Mouse (Mus musculus) retina, adult 2 months (tissue): ENCODE measurements around the gene Usf2.

Source experiments
- DNase-seq: peaks from one replicate; pipeline ENCODE4 v3.0.0-alpha.2; 2012; ENCODE audit warnings: low read depth, low spot score

Gene Usf2

DNA sequence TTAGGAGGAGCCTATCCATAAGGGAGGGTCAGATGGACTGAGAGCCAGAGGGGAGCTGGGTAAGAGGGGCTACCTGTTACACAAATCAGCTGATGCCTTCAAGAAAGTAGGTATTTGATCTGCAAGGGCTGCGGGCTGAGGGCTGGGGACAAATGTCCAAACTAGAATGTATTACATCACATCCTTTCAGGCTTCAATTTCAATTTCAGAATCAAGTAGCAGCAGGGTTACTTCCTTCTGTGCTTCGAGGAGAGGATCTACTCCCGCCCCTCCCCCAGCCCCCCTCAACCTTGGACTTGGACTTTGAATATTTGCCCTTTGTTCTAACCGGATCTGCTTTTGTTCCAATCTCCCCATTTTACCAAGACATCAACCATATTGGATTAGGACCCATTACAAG lies 39.4 kb downstream of the Usf2 start:
- DNase-seq, result no peak

DNA sequence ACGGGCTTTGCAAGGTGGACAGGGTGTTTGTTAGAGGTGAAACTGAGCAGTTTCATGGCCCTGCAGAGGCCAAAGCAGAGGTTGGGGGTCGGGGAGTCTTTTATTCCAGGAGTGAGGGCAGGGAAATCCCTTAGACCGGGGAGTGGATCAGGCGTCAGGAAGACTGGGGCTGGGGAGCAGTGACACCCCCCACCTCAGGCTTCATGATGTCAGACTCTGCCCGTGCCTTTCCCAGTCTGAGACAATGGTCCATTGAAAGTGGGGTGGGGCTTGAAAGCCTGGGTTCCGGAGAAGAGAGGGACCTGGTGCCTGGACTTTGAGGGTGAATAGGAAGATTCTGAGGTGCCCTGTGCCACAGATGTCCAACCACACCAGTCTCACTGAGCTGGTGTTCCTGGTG lies 39.9 kb downstream of the Usf2 start:
- DNase-seq, result no peak

DNA sequence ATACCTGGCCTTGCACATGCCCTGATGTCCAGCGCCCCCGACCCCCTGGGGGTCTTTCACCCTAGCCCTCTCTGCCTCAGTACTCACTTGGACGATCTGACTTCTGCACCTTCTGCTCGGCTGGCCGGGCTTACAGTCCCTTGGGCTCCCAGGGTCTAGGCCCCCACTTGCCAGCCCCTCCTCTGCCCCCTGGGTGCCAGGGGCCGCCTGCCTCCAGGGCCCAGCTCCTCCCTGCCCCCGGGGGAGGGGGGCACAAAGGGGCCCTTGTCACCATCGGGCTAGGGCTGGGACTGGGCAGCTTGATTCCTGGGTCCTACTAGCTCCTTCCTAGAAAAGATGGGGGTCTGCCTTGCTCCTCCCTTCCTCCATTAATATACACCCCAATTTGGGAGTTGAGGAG lies 41.9 kb downstream of the Usf2 start, which contains the start of gene Mag:
Mag (minus strand) TSS at position 142 of the 400 bp plus-strand sequence.
- no peak for DNase-seq

DNA sequence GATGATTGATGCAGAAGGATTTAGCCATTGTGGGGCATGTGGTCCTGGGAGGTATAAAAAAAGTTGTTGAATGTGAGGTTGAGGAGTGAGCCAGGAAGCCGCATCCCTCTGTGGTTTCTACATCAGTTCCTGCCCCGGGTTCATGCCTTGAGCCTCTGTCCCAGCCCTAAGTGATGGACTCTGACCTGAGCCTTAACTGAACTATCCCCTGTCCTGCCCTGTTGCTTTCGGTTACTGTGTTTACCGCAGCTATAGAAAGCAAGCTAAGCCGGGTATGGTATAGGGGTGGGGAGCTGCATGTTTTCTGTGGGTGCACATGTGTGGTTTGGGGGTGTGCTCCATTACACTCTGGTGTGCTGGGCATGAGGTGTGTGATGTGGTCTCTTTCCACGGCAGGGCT lies 46.8 kb downstream of the Usf2 start:
- DNase-seq, result no peak

DNA sequence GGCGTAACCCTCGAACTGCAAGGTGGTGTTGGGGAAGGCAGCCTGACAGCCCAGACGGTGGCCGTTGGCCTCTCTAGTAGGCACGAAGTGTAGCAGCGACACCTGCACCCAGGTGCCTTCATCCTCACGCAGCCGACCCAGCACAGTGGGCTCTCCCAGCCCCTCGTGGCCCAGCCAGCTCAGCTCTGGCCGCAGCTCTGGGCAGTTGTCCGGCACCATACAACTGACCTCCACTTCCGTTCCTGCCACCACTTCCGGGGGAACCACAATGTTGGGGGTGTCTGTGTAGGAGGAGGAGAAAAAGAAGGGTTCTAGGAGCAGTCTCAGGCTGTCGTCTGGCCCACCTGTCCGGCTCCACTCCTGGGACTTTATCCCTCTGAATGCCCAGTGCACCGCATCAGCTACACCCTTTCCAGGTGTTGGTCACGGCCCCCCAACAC lies 47.6 kb downstream of the Usf2 start:
- no peak for DNase-seq

DNA sequence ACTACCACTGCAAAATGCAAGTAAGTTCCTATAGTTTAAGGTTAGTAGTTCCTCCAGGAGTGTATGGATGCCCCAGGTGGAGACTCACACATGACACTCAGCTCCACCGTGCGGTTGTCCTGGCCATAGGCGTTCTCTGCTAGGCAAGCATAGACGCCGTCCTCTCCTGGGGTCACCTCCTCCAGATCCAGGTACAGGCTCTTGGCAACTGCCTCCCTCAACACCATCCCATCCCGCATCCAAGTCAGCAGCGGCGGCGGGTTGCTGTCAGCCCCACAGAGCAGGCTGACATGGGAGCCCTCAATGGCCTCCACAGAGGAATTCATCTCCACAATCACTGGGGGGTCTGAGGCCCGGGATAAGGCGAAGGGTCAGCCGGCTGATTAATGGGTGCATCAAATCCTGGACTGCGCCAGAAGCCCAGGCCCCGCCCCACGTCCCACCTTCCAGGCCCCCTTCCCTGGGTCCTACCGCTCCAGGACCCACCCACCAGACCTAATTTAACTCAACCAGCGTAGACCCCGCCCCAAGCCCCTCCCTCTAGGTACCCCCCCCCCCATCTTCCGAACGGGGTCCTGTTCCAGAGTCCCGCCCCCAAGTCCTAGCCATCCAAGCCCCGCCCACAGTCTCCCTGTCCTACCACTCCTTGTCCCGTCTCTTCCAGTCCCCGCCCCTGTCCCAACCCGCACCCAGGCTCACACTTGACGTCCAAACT lies 48.2 kb downstream of the Usf2 start:
- no peak for DNase-seq

DNA sequence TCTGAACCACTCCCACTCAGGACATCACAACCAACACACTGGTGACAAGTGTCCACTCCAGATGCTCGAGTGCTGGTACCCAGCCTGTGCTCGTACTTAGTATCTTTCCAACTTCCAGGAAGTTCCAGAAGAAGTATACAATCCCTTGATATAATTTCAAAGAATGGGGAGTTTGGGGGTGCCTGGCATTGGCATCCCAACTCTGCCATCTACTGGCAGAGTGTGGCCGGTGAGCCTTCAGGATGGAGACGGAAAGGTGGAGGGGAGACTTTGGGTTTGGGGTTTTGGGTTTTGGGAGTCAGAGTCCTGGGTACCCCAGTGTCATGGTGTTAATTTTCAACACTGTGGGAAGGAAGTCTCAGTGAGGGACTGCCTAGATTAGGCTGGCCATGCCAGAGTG lies 52.6 kb downstream of the Usf2 start:
- DNase-seq, result no peak
